In the genomic region with DNA sequence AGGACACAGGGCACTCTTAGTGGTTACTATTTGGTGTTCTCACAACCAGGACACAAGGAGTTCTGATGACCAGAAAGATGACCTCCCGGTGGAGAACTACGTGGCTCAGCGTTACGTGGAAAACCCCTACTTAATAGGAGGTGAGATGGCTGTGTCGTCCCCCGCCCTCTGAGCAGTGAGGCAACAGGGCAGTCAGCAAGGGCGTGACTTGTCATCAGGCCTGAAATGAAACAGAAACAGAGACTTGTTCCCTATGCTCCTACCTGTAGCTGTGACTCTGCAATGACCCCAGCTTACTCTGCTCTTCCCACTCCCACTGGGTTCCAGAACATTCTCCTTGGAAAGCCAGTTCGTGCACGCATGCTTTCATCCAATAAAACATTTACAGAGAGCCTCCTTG, we compare ENCODE assay signal across 25 mouse cellular contexts. TPM values are rescaled to one million over a fixed set of nuclear protein-coding genes. Genes with fewer than 3 reads are reported as not detected.
DNase-seq lines count a peak whose midpoint lies in the region; ATAC-seq lines count a peak whose summit lies in the region.
"Had no signal": no experiment of that assay in that cellular context is flagged by ENCODE, and none has a peak within 500 bp of the region (broad histone marks: within the 10 kb centered on the region; RNA-seq: fewer than 3 reads in every experiment).

No protein-coding gene starts in this region.

- H3K36me3 ChIP-seq in kidney, embryonic 14.5 days (ENCODE audit: control insufficient read depth, insufficient read depth, low read length): no peaks in the 10 kb centered on the region
- H3K36me3 ChIP-seq: embryonic facial prominence, embryonic 15.5 days; forebrain, embryonic 10.5 days; G1E; heart, embryonic 15.5 days; hindbrain, embryonic 13.5 days had no signal

- no peak overlapping the region for H3K4me2 ChIP-seq in kidney, embryonic 14.5 days (replicated peaks; ENCODE audit: low read depth, low read length)
- H3K4me2 ChIP-seq: embryonic facial prominence, embryonic 15.5 days; heart, embryonic 11.5 days; heart, embryonic 15.5 days; hindbrain, embryonic 13.5 days had no signal

- no peak for ATAC-seq in kidney, embryonic 14.5 days (ENCODE audit: low FRiP score, low TSS enrichment)
- peak; percentile 62; the same call in 1 of the 2 replicates for ATAC-seq in granulocyte monocyte progenitor cell, adult 5-6 weeks (replicated peaks; ENCODE audit: poor library complexity, severe bottlenecking)
- 0 out of 2 replicates have a peak, but pooled peaks have one; percentile 17 for ATAC-seq in megakaryocyte progenitor cell, adult 5-6 weeks (replicated peaks; ENCODE audit: poor library complexity)
- ATAC-seq: forebrain, embryonic 14.5 days had no signal

- no peak overlapping the region for H3K9ac ChIP-seq in kidney, embryonic 14.5 days (ENCODE audit: low read depth, low read length)
- H3K9ac ChIP-seq: embryonic facial prominence, embryonic 15.5 days; heart, embryonic 15.5 days; hindbrain, embryonic 13.5 days had no signal

- no peaks in the 10 kb centered on the region for H3K4me1 ChIP-seq in kidney, embryonic 14.5 days (ENCODE audit: control insufficient read depth, insufficient read depth, low read length)
- H3K4me1 ChIP-seq: embryonic facial prominence, embryonic 15.5 days; heart, embryonic 15.5 days; hindbrain, embryonic 13.5 days had no signal

- H3K27ac ChIP-seq in kidney, embryonic 14.5 days (ENCODE audit: low read depth, low read length): no peak overlapping the region
- H3K27ac ChIP-seq: embryonic facial prominence, embryonic 15.5 days; forebrain, embryonic 10.5 days; gastrocnemius, adult 2 months; heart, embryonic 15.5 days; hindbrain, embryonic 13.5 days had no signal

- H3K4me3 ChIP-seq in kidney, embryonic 14.5 days (ENCODE audit: low read length): no peak overlapping the region
- H3K4me3 ChIP-seq: embryonic facial prominence, embryonic 15.5 days; erythroblast, embryonic 14.5 days; forebrain, embryonic 10.5 days; gastrocnemius, adult 2 months; heart, embryonic 15.5 days; hindbrain, embryonic 13.5 days had no signal

- DNase-seq in kidney, adult 8-10 months: peak; percentile 28 to 39
- no peak for DNase-seq in lung, postnatal 4 days
- no peak for DNase-seq in neural tube, embryonic 10.5 days (ENCODE audit: extremely low spot score, low spot score)
- DNase-seq: adrenal gland, adult 8-10 months; adrenal gland, postnatal 36 days; cerebellum, adult 8-10 months; cerebellum, postnatal 14 days; embryo, embryonic 11 days; gastrocnemius, adult 2 months; gastrocnemius, postnatal 36 days; heart, adult 18-20 months; heart, postnatal 14 days had no signal

- no peaks in the 10 kb centered on the region for H3K27me3 ChIP-seq in kidney, embryonic 14.5 days (ENCODE audit: control insufficient read depth, insufficient read depth, low read length)
- H3K27me3 ChIP-seq: embryonic facial prominence, embryonic 15.5 days had no signal

- no peaks in the 10 kb centered on the region for H3K9me3 ChIP-seq in kidney, embryonic 14.5 days (ENCODE audit: control insufficient read depth, low read length)
- H3K9me3 ChIP-seq: embryonic facial prominence, embryonic 15.5 days; forebrain, embryonic 10.5 days; G1E; heart, embryonic 15.5 days; hindbrain, embryonic 13.5 days had no signal

- 82% methylated on average over 9 of the region's 9 CpGs for WGBS in kidney, embryonic 14.5 days

RNA-seq across cellular contexts. Expression of gene Pdrg1, which starts 23.7 kb away (rescaled TPM):
- 58.2 and 79.8 TPM in 2 replicates for polyA plus RNA-seq in kidney, embryonic 14.5 days (2014; fragmentation: Nextera tagmentation; extraction: Ambion mirVana)
- total RNA-seq in granulocyte monocyte progenitor cell, adult 5-6 weeks (2014; fragmentation: Nextera tagmentation): 62.9 and 67.0 TPM in 2 replicates
- total RNA-seq in granulocyte monocyte progenitor cell, adult 5-6 weeks (2017): 98.2 and 108 TPM in 2 replicates
- total RNA-seq in megakaryocyte progenitor cell, adult 5-6 weeks (2015): 59.1 and 59.5 TPM in 2 replicates
- total RNA-seq in megakaryocyte progenitor cell, adult 5-6 weeks (2017): 178 and 193 TPM in 2 replicates

RNA-seq across cellular contexts. Expression of gene Ttll9, which starts 29.2 kb away (rescaled TPM):
- 1.1 and 1.2 TPM in 2 replicates for polyA plus RNA-seq in kidney, embryonic 14.5 days (2014; fragmentation: Nextera tagmentation; extraction: Ambion mirVana)
- 2.4 and 13.4 TPM in 2 replicates for total RNA-seq in granulocyte monocyte progenitor cell, adult 5-6 weeks (2014; fragmentation: Nextera tagmentation)
- 1.7 and 2.5 TPM in 2 replicates for total RNA-seq in granulocyte monocyte progenitor cell, adult 5-6 weeks (2017)
- total RNA-seq in megakaryocyte progenitor cell, adult 5-6 weeks (2015): 1.8 and 2.1 TPM in 2 replicates
- 1.6 TPM in 2 replicates for total RNA-seq in megakaryocyte progenitor cell, adult 5-6 weeks (2017)
- total RNA-seq: G1E; gastrocnemius, adult 2 months; gastrocnemius, postnatal 36 days; heart, adult 18-20 months; heart, postnatal 14 days; hematopoietic stem cell, adult 5-6 weeks had no signal
- polyA plus RNA-seq: erythroblast, embryonic 14.5 days; G1E had no signal

RNA-seq across cellular contexts. Expression of gene Dusp15, which starts 40.0 kb away (rescaled TPM):
- polyA plus RNA-seq in kidney, embryonic 14.5 days (2014; fragmentation: Nextera tagmentation; extraction: Ambion mirVana): 2.3 and 2.5 TPM in 2 replicates
- total RNA-seq in granulocyte monocyte progenitor cell, adult 5-6 weeks (2014; fragmentation: Nextera tagmentation): not detected in 2 replicates
- total RNA-seq in granulocyte monocyte progenitor cell, adult 5-6 weeks (2017): not detected in 2 replicates
- not detected in 2 replicates for total RNA-seq in megakaryocyte progenitor cell, adult 5-6 weeks (2015)
- not detected in 2 replicates for total RNA-seq in megakaryocyte progenitor cell, adult 5-6 weeks (2017)
- total RNA-seq: common myeloid progenitor, adult 5-6 weeks; heart, adult 18-20 months; hematopoietic stem cell, adult 5-6 weeks had no signal
- polyA plus RNA-seq: erythroblast, embryonic 14.5 days; G1E had no signal

RNA-seq across cellular contexts. Expression of gene Xkr7, which starts 40.1 kb away (rescaled TPM):
- polyA plus RNA-seq in kidney, embryonic 14.5 days (2014; fragmentation: Nextera tagmentation; extraction: Ambion mirVana): not detected in 2 replicates
- not detected in 2 replicates for total RNA-seq in granulocyte monocyte progenitor cell, adult 5-6 weeks (2014; fragmentation: Nextera tagmentation)
- total RNA-seq in granulocyte monocyte progenitor cell, adult 5-6 weeks (2017): not detected in 2 replicates
- total RNA-seq in megakaryocyte progenitor cell, adult 5-6 weeks (2015): not detected in 2 replicates
- not detected in 2 replicates for total RNA-seq in megakaryocyte progenitor cell, adult 5-6 weeks (2017)
- total RNA-seq: common myeloid progenitor, adult 5-6 weeks; gastrocnemius, adult 2 months; gastrocnemius, postnatal 36 days; heart, adult 18-20 months; heart, postnatal 14 days; hematopoietic stem cell, adult 5-6 weeks had no signal
- polyA plus RNA-seq: embryonic facial prominence, embryonic 15.5 days; erythroblast, embryonic 14.5 days; G1E; heart, embryonic 11.5 days; heart, embryonic 15.5 days had no signal

RNA-seq across cellular contexts. Expression of gene Foxs1, which starts 58.5 kb away (rescaled TPM):
- polyA plus RNA-seq in kidney, embryonic 14.5 days (2014; fragmentation: Nextera tagmentation; extraction: Ambion mirVana): 4.4 and 4.8 TPM in 2 replicates
- not detected in 2 replicates for total RNA-seq in granulocyte monocyte progenitor cell, adult 5-6 weeks (2014; fragmentation: Nextera tagmentation)
- total RNA-seq in granulocyte monocyte progenitor cell, adult 5-6 weeks (2017): not detected in 2 replicates
- not detected in 2 replicates for total RNA-seq in megakaryocyte progenitor cell, adult 5-6 weeks (2015)
- total RNA-seq in megakaryocyte progenitor cell, adult 5-6 weeks (2017): not detected in 2 replicates
- total RNA-seq: common myeloid progenitor, adult 5-6 weeks; G1E; hematopoietic stem cell, adult 5-6 weeks had no signal
- polyA plus RNA-seq: erythroblast, embryonic 14.5 days; G1E had no signal

Comparison
In these comparisons a context has a peak if more than half of its experiments do, and no peak if none do; other contexts are left out.
1. DNase-seq: peak in kidney, adult 8-10 months (2 of 2); none in lung, postnatal 4 days (0 of 2) and neural tube, embryonic 10.5 days (single experiment).